Mouse (Mus musculus): ENCODE results near the gene Eral1. TPM values are rescaled to one million over a fixed set of nuclear protein-coding genes. Genes with fewer than 3 reads are reported as not detected.

The Eral1 gene
- polyA plus RNA-seq (2016; fragmentation: Nextera tagmentation; extraction: Ambion mirVana) = 22.6 and 23.7 TPM in 2 replicates

DNA sequence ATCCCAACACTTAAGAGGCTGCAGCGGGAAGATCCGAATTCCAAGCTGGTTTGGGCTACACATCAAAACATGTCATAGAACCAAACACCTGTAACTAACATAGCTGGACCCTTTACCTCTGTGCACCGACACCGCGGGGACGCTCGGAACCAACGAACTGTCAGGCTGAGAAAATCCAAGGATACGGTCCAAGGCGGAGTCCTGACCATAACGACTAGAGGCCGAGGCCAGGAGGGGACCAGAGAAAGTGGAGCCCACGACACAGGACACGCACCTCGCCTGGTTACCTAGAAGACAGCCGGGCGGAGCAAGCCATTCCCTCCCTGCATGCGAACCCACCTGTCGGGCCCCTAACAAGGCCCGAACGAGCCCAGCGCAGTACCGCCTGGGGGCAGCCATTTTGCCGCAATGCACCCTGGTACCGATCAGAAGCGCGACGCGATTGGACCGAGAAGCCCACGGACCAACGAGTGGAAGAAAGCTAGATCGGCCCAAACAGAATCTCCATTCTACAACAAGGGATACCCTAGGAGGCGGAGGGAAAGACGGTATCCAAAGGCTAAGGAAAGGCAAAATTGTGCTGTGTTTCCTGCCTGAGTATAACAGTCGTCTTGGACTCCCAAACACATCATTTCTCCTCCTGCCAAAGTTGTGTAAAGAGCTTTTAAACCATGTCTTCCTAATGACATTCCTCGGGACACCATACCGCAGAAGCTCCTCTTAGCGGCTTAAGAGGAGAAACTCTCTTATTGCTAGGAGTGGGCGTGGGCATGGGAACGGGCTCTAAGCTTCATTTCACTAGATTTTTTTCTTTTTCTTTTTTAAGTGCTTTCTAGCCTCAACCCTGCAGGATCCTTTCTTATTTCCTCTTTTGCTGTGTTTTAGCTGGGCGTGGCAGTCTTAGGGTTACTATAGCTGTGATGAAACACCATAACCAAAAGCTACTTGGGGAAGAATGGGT, at the start of gene Eral1:
Eral1 (minus strand) TSS at position 423 of the 961 bp plus-strand sequence.
- peak within 1 kb of the TSS; percentile 84 for H3K9ac ChIP-seq
- peak; percentile 83 for ATAC-seq (ENCODE audit: insufficient number of reproducible peaks, low FRiP score)
- peaks cover 19% of the 10 kb centered on the region for H3K4me1 ChIP-seq (replicated peaks)
- 1% methylated on average over 42 of the region's 42 CpGs for WGBS
- H3K27me3 ChIP-seq (replicated peaks) = no peaks in the 10 kb centered on the region
- H3K4me2 ChIP-seq = peak within 1 kb of the TSS; percentile 77
- H3K36me3 ChIP-seq = peaks cover 28% of the 10 kb centered on the region
- peak within 1 kb of the TSS; percentile 85 for H3K4me3 ChIP-seq
- no peaks in the 10 kb centered on the region for H3K9me3 ChIP-seq (replicated peaks)
- H3K27ac ChIP-seq (ENCODE audit: poor library complexity, severe bottlenecking) = peak within 1 kb of the TSS; percentile 48; the same call in 1 of the 2 replicates

- H3K9ac ChIP-seq = no peak overlapping the region
- H3K36me3 ChIP-seq = peaks cover 3% of the 10 kb centered on the region; the same call in 1 of the 2 replicates
- no peak for ATAC-seq (ENCODE audit: insufficient number of reproducible peaks, low FRiP score)
- no peak overlapping the region for H3K4me3 ChIP-seq
- peaks cover 43% of the 10 kb centered on the region for H3K4me1 ChIP-seq (replicated peaks)
- no peaks in the 10 kb centered on the region for H3K27me3 ChIP-seq (replicated peaks)
- no peaks in the 10 kb centered on the region for H3K9me3 ChIP-seq (replicated peaks)
- 55% methylated on average over 8 of the region's 8 CpGs for WGBS
- peak overlapping the region; percentile 29; the same call in 1 of the 2 replicates for H3K27ac ChIP-seq (ENCODE audit: poor library complexity, severe bottlenecking)
- no peak overlapping the region for H3K4me2 ChIP-seq
These were observed 49.3 kb upstream of the Eral1 start for GRCm38 (mm10) chr11:78129458-78129857.

GRCm38 (mm10) chr11:78126739-78127138, 46.6 kb upstream of the Eral1 start:
- Histone ChIP-seq H3K9ac (no peak overlapping the region), H3K9me3 (replicated peaks) (no peaks in the 10 kb centered on the region), H3K27me3 (replicated peaks) (no peaks in the 10 kb centered on the region), H3K36me3 (peaks cover 3% of the 10 kb centered on the region), H3K4me3 (no peak overlapping the region), H3K27ac (ENCODE audit: poor library complexity, severe bottlenecking) (no peak overlapping the region), H3K4me1 (replicated peaks) (peaks cover 33% of the 10 kb centered on the region), H3K4me2 (no peak overlapping the region)
- ATAC-seq (ENCODE audit: insufficient number of reproducible peaks, low FRiP score) = no peak
- WGBS = 78% methylated on average over 4 of the region's 4 CpGs

DNA sequence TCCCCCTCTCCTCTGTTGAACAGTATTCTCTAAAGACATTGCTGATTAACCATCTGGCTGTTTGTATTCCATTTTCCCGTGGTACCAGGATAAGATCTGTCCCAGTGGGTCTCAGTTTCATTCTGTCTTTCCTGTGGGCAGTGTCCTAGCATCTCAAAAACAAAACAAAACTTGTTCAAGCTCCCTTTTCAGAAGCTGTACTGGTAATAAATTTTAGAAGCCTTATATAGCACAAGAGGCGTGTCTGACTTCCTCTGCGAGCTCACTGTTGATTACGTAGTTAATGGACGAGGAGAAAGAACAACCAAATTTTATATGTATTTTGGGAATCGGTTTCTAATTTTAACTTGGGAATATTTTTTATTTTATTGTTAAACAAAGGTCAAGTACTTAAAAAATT, 45.5 kb upstream of the Eral1 start:
- H3K4me3 ChIP-seq = no peak overlapping the region
- peaks cover 3% of the 10 kb centered on the region for H3K36me3 ChIP-seq
- peaks cover 43% of the 10 kb centered on the region for H3K4me1 ChIP-seq (replicated peaks)
- ATAC-seq (ENCODE audit: insufficient number of reproducible peaks, low FRiP score) = no peak
- no peak overlapping the region for H3K9ac ChIP-seq
- 76% methylated on average over 6 of the region's 6 CpGs for WGBS
- H3K27ac ChIP-seq (ENCODE audit: poor library complexity, severe bottlenecking) = no peak overlapping the region
- H3K9me3 ChIP-seq (replicated peaks) = no peaks in the 10 kb centered on the region
- H3K4me2 ChIP-seq = no peak overlapping the region
- H3K27me3 ChIP-seq (replicated peaks) = no peaks in the 10 kb centered on the region

- Histone ChIP-seq H3K36me3 (no peaks in the 10 kb centered on the region; the same call in 1 of the 2 replicates), H3K4me1 (replicated peaks) (peaks cover 51% of the 10 kb centered on the region), H3K4me2 (no peak overlapping the region), H3K9me3 (replicated peaks) (no peaks in the 10 kb centered on the region), H3K27ac (ENCODE audit: poor library complexity, severe bottlenecking) (no peak overlapping the region), H3K4me3 (no peak overlapping the region), H3K9ac (no peak overlapping the region), H3K27me3 (replicated peaks) (no peaks in the 10 kb centered on the region)
- no peak for ATAC-seq (ENCODE audit: insufficient number of reproducible peaks, low FRiP score)
These were observed 43.6 kb upstream of the Eral1 start for GRCm38 (mm10) chr11:78123782-78124181.

GRCm38 (mm10) chr11:78122815-78123214, 42.6 kb upstream of the Eral1 start:
- Histone ChIP-seq H3K27ac (ENCODE audit: poor library complexity, severe bottlenecking) (no peak overlapping the region), H3K4me3 (no peak overlapping the region), H3K27me3 (replicated peaks) (no peaks in the 10 kb centered on the region), H3K36me3 (no peaks in the 10 kb centered on the region; the same call in 1 of the 2 replicates), H3K9me3 (replicated peaks) (no peaks in the 10 kb centered on the region), H3K9ac (no peak overlapping the region), H3K4me1 (replicated peaks) (peaks cover 49% of the 10 kb centered on the region), H3K4me2 (no peak overlapping the region)
- WGBS = 53% methylated on average over 4 of the region's 4 CpGs
- ATAC-seq (ENCODE audit: insufficient number of reproducible peaks, low FRiP score) = no peak

DNA sequence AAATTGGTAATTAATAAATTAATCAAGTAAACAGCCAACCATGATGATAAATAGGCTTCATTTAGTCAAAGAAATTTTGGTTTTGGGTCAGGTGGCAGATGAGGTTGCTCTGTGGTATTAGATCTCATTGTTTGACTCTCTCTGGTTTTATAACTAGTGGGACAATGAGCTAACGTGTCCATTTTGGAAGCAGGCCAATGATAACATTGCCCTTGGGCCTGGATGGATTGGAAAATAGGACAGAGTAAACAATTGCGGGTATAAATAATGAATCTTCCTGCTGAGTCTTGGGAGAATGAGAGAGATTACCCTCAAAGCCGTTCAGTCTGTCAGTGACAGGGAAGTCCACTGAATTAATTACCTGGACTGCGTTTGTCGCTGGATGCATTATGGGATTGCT, 41.0 kb upstream of the Eral1 start:
- WGBS = 65% methylated on average over 5 of the region's 5 CpGs
- no peak overlapping the region for H3K4me3 ChIP-seq
- peak overlapping the region; percentile 10; the same call in 1 of the 2 replicates for H3K27ac ChIP-seq (ENCODE audit: poor library complexity, severe bottlenecking)
- no peak overlapping the region for H3K9ac ChIP-seq
- no peak for ATAC-seq (ENCODE audit: insufficient number of reproducible peaks, low FRiP score)
- no peak overlapping the region for H3K4me2 ChIP-seq
- no peaks in the 10 kb centered on the region for H3K27me3 ChIP-seq (replicated peaks)
- H3K9me3 ChIP-seq (replicated peaks) = no peaks in the 10 kb centered on the region
- H3K4me1 ChIP-seq (replicated peaks) = peaks cover 54% of the 10 kb centered on the region
- H3K36me3 ChIP-seq = no peaks in the 10 kb centered on the region; the same call in 1 of the 2 replicates

DNA sequence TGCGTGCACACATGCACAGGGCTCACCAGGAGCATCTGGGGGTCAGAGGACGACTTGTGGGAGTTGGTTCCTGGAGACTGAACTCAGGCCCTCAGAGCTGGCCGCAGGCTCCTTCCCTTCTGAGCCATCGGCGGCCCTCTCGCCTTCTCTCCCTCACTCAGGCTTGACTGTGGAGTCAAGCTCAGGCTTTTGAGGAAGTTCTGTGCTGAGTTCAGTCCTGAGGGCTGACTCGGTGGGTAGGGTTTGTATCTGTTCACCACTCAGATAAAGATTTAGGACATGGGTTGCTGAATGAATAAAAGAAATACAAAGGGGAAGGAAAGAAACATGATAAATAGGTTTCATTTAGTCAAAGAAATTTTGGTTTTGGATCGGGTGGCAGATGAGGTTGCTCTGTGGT, 39.7 kb upstream of the Eral1 start:
- Histone ChIP-seq H3K36me3 (no peaks in the 10 kb centered on the region; the same call in 1 of the 2 replicates), H3K9ac (no peak overlapping the region), H3K27me3 (replicated peaks) (no peaks in the 10 kb centered on the region), H3K9me3 (replicated peaks) (no peaks in the 10 kb centered on the region), H3K4me3 (no peak overlapping the region), H3K4me2 (no peak overlapping the region), H3K4me1 (replicated peaks) (peaks cover 56% of the 10 kb centered on the region), H3K27ac (ENCODE audit: poor library complexity, severe bottlenecking) (0 out of 2 replicates have a peak overlapping the region, but pooled peaks have one; percentile 24)
- ATAC-seq (ENCODE audit: insufficient number of reproducible peaks, low FRiP score) = no peak
- 52% methylated on average over 8 of the region's 8 CpGs for WGBS

DNA sequence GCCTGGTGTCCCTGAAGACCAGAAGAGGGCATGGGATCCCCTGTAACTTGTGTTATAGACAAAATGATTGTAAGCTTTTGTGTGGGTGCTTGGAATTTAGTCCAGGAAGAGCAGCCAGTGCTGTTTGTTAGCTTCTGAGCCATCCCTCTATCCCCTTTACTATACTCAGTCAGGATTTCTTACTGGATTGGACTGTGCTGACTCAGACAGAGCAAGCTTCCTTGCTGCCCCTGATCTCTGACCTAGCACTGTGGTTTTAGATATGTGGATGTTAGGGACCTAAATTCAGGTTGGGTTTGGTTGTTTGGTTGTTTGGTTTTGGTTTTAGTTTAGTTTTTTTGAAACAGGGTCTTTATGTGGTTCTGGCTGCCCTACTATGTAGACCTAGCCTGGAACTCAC, 38.3 kb upstream of the Eral1 start:
- H3K9me3 ChIP-seq (replicated peaks) = no peaks in the 10 kb centered on the region
- no peaks in the 10 kb centered on the region; the same call in 1 of the 2 replicates for H3K36me3 ChIP-seq
- H3K4me3 ChIP-seq = no peak overlapping the region
- ATAC-seq (ENCODE audit: insufficient number of reproducible peaks, low FRiP score) = no peak
- no peak overlapping the region for H3K27ac ChIP-seq (ENCODE audit: poor library complexity, severe bottlenecking)
- H3K27me3 ChIP-seq (replicated peaks) = no peaks in the 10 kb centered on the region
- no peak overlapping the region for H3K9ac ChIP-seq
- H3K4me2 ChIP-seq = no peak overlapping the region
- H3K4me1 ChIP-seq (replicated peaks) = peaks cover 68% of the 10 kb centered on the region

DNA sequence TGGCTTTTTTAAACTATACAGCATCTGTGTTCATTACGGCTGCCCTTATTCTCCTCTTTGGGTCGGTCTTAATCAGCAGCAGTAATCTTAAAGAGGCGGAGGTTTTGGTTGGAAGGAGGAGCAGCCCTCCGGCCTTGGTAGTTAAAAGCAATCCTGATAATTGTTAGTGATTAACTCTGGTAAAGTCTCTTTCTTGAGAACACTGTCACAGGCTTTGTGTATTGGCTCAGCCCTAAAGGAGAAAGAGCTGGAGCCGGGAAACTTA, 35.9 kb upstream of the Eral1 start:
- H3K4me1 ChIP-seq (replicated peaks) = peaks cover 58% of the 10 kb centered on the region
- peak overlapping the region; percentile 66 for H3K4me3 ChIP-seq
- peak overlapping the region; percentile 70 for H3K4me2 ChIP-seq
- H3K9ac ChIP-seq = peak overlapping the region; percentile 75; the same call in 1 of the 2 replicates
- no peaks in the 10 kb centered on the region for H3K9me3 ChIP-seq (replicated peaks)
- peak overlapping the region; percentile 61 for H3K27ac ChIP-seq (ENCODE audit: poor library complexity, severe bottlenecking)
- H3K36me3 ChIP-seq = no peaks in the 10 kb centered on the region
- WGBS = 9% methylated on average over 5 of the region's 5 CpGs
- no peak for ATAC-seq (ENCODE audit: insufficient number of reproducible peaks, low FRiP score)
- no peaks in the 10 kb centered on the region for H3K27me3 ChIP-seq (replicated peaks)

DNA sequence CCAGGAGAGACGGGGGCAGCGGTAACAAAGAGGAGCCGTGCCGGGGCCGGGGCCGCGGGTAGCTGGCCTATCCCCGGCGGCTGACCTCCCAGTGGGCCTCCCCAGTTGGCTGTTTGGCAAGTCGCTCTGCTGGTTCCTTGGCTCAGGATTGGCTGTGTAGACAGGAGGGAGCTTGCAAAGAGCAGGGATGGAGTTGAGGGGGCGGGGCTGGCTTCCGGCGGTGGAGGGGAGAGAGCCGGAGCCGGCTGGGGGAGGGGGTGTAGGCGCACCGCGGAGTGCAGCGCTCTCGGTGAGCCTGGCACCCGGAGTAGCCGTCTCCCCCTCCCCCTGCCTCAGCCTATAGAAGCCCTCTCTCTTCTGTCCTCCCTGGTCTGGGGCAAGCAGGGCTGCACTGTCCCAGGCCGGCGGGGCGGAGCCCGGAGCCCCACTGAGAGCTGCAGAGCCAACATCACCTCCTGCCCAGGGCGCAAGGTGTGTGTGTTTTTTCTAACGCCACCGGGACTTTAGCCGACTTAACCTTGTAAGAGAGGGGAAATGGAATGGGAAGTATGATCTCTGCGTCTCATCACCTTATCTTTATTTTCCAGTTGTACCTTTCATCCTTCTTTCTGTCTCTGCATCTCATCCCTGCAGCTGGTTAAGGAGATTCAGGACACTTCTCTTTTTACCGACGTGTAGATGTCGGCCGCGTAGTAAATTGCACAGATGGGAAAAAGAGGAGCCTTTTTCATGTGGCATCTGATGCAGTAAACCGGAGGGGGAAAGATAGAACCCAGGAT, 35.4 kb upstream of the Eral1 start:
- peak overlapping the region; percentile 70 for H3K4me2 ChIP-seq
- H3K36me3 ChIP-seq = no peaks in the 10 kb centered on the region
- H3K27me3 ChIP-seq (replicated peaks) = no peaks in the 10 kb centered on the region
- peaks cover 52% of the 10 kb centered on the region for H3K4me1 ChIP-seq (replicated peaks)
- ATAC-seq (ENCODE audit: insufficient number of reproducible peaks, low FRiP score) = peak; percentile 99
- WGBS = 1% methylated on average over 37 of the region's 37 CpGs
- peak overlapping the region; percentile 66 for H3K4me3 ChIP-seq
- peak overlapping the region; percentile 70 for H3K27ac ChIP-seq (ENCODE audit: poor library complexity, severe bottlenecking)
- H3K9ac ChIP-seq = peak overlapping the region; percentile 75
- H3K9me3 ChIP-seq (replicated peaks) = no peaks in the 10 kb centered on the region

Measured in heart, embryonic 12.5 days (tissue).